Mouse (Mus musculus) liver (tissue): ENCODE measurements around the gene 4930404N11Rik.

Experiments
- DNase-seq: peaks from one replicate; pipeline ENCODE4 v3.0.0-alpha.2; 2020; ENCODE audit warnings: mixed read lengths

4930404N11Rik gene

GRCm38 (mm10) chr10:81401521-81402226 lies 36.1 kb upstream of the 4930404N11Rik start:
- DNase-seq, result peak; percentile 88

DNA sequence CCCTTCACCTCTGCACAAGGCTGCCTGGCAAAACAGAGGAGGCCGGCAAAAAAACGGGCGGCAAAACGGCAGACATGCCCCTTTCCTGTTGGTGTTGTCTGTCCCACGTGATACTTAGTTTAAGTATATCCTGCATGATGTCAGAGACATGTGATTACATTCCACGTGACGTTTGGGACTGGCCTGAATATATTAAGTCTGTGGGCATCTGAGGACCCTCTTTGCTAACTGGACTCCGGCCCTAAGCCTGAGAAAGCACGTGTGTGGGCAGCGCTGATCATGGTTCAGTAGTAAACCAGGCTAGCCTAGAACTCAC lies 35.5 kb upstream of the 4930404N11Rik start:
- DNase-seq, result no peak

- DNase-seq, result no peak
Measured at GRCm38 (mm10) chr10:81400371-81401204, 35.0 kb upstream of the 4930404N11Rik start.

GRCm38 (mm10) chr10:81399798-81400308 lies 34.2 kb upstream of the 4930404N11Rik start:
- DNase-seq, result no peak

DNA sequence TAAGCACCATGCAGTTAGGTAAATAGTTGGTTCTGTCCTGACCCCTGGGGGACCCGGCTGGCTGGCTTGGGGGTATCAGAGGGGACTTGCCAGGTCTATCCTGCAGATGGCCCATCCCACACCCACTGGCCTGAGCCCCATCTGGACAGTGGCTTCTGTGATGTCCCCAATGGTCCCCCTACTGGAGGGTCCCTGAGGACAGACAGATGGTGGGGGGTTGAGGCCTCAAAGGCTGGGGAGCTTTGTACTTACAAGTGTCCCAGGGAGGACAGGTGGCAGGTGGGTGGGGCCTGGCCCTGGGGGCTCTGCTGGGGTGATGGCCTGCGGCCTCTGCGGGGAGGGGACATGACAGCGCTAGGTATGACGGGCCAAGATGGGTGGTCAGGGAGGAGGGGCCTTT lies 33.7 kb upstream of the 4930404N11Rik start:
- no peak for DNase-seq

DNA sequence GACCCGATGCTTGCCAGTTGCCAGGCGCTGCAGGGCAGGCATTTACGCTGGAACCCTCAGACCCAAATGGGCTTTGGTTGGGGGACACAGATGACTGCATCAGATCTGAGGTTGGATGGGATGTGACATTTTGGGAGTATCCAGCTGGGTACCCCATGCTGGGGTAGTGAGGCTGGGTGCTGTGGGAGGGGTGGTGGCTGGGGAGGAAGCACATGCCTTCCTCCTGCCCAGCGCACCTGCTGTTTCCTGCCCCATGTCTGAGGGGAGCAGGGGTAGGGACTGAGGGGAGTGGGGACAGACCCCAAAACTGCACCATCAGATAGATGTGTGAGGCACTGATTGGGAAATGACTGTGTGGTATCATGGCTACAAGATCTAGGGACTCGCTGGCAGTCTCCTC lies 31.1 kb upstream of the 4930404N11Rik start:
- DNase-seq, result no peak

- DNase-seq, result no peak
Measured at GRCm38 (mm10) chr10:81395865-81396264, 30.2 kb upstream of the 4930404N11Rik start.

DNA sequence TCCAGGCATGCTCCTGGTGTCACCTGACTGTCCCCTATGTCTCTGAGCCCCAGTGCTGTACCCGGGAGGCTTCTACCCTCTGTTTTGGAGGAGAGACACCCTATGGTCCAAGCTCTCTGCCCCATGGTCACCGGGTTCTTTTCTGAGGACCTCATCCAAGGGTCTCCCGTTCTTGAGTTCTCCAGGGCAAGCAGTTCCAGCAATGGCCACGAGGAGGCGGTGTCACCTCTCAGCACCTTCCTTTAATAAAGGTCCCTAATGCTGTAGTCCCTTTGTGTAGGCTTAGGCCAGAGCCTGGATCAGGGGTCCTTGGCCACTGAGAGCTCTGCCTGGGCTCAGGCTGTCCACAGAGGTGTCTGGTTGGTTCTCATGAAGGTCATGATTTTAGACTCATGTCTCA lies 29.5 kb upstream of the 4930404N11Rik start:
- DNase-seq, result peak; percentile 70

DNA sequence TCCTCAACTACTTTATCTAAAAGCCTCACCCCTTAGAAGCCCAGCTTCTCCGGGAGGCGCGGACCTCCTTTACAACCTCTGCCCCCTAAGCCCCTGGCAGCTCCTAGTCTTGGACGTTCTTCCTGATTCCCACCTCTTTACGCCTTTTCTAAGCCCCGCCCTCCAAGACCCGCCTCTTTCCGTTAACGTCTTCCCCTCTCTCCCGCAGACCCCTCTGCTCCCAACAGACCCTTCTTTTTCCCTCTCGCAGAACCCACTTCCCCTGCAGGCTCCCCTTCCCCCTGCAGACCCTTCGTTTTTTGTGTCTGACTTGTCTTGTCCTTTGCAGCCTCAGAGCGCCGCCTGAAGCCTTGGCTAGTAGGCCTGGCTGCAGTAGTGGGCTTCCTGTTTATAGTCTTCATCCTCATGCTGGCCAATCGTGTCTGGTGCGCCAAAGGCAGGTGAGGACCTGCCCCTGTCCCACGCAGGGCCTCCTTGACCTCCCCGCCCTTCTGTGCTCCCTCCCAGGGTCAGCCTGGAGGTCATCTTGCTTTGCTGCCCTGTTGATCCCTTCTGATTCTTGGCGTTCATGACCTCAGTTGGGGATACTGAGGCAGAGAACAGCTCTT lies 27.9 kb upstream of the 4930404N11Rik start:
- peak; percentile 46 for DNase-seq

- no peak for DNase-seq
Measured at GRCm38 (mm10) chr10:81392781-81393185, 27.2 kb upstream of the 4930404N11Rik start, which contains the start of gene Smim24. Smim24 (plus strand) TSS chr10:81393051.

- DNase-seq, result no peak
Measured at GRCm38 (mm10) chr10:81392270-81392669, 26.7 kb upstream of the 4930404N11Rik start.

- DNase-seq, result no peak
Measured at GRCm38 (mm10) chr10:81390678-81390965, 25.0 kb upstream of the 4930404N11Rik start.

DNA sequence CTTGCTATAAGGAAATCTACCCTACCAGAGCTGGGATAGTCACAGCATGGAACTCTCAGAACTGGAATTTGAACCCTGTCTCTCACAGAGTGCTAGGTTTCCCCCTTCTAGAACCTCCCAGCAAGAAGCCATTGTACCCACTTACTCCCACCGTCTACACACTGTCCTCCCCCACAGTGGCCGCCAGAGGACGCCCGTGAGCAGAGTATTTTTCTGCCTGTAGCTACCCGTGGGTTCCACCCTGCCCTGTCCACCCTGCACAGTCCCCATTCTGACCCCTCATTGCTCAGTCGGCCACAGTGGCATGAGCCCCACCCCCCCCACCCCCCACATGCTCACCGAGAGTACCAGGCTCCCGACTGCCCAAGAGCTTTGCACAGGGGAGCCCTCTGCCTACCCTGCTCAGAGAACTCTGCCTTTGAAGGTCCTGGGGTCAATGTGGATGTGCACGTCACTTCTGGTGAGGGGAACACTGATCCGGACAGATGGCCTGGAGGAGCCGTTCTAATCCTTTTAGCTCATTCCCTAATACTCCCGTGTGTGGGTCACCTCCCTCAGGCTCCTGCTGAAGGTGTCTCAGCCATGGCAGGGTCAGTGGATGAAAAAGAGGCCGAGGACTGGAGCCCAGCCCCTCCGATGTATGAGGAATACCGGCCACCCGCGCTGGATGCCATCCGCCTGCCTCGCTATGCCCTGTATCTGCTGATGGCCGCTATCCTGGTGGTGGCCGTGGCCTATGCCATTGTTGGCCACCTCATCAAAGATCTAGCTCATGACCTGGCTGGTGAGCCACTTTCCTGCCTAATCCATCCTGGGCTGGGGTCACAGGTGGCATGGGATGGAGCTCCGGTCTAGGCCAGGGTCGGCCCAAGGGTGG lies 24.4 kb upstream of the 4930404N11Rik start:
- peak; percentile 75 for DNase-seq

GRCm38 (mm10) chr10:81389373-81389772 lies 23.8 kb upstream of the 4930404N11Rik start:
- no peak for DNase-seq

DNA sequence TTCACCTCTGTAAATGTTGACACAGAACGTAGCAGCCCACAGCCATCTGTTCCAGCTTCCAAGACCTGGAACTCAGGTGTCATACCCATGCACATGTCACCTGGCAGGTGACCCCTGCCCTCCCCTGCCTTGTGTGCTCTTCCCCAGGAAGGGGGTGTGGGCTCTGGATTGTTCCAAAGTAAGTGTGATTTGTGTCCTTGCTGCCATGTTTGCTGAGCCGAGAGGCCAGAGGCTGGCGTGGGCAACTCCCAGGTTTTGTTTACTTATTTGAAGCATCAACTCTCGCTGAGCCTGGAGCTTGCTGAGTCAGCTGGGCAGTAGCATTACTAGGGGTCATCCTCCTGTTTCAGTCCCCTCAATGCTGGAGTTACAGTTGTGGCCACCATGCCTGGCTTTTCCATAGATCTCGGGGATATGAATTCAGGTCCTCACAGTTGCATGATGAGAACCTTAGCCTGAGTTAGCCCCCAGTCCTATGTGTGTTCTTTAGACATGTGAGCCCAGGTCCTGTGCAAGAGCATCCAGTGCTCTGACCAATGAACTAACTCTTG lies 23.0 kb upstream of the 4930404N11Rik start, which contains the start of gene Gm48552:
Gm48552 (plus strand) TSS at position 501 of the 551 bp plus-strand sequence.
- DNase-seq, result no peak

DNA sequence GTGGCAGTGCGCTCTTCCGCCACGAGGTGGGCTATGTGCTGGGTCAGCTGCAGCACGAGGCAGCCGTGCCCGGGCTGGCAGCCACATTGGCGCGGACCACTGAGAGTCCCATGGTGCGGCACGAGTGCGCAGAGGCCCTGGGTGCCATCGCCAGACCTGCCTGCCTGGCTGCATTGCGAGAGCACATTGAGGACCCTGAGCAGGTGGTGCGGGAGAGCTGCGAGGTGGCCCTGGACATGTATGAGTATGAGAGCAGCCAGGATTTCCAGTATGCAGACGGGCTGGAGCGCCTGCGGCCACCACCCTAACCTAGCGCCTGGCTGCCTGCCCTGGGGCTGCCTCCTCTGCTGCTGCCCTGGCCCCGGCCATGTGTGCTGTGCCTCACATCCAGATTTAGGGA lies 22.1 kb upstream of the 4930404N11Rik start:
- DNase-seq, result no peak

DNA sequence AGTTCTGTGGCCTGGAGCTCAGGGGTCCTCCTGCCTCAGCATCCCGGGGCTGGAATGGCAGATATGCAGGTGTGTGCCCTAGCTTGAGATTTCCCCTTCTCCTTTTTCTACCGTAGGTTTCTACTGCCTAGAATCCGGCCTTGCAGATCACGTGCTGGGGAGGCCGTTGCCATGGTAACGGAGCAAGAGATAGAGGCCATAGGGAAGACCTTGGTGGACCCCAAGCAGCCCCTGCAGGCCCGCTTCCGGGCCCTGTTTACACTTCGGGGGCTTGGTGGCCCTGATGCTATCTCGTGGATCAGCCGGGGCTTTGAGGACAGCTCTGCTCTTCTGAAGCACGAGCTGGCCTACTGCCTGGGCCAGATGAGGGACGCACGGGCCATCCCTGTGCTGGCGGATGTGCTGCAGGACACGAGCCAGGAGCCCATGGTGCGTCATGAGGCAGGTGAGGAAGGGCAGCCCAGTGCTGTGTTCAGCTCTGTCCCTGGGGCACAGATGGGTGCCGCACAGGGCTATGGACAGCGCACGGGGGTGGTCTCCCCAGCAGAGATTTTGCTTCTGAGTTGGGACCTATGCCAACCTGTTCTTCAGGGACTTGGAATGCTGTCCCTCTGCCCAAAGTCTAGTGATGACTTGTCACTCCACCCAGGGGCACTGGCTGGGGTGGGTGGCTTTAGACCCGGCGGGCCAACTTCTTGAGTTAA lies 20.1 kb upstream of the 4930404N11Rik start:
- DNase-seq, result no peak

DNA sequence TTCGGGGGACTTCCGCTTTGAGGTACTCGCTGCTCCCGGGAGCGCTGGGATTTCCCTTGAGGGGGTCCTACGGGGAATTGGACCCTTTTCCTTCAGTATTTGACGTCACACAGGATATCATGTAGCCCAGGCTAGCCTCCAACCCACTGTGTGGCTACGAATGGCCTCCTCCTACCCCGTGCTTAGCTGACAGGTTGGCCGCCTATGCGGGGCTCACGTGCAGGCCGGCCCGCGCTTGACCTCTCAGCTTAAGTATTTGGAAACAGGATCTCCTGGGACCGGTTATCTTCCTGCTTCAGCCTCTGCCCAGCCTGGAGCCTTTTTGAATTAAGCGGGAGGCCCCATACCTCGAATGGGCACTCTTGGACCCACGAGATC lies 19.0 kb upstream of the 4930404N11Rik start:
- DNase-seq, result no peak

DNA sequence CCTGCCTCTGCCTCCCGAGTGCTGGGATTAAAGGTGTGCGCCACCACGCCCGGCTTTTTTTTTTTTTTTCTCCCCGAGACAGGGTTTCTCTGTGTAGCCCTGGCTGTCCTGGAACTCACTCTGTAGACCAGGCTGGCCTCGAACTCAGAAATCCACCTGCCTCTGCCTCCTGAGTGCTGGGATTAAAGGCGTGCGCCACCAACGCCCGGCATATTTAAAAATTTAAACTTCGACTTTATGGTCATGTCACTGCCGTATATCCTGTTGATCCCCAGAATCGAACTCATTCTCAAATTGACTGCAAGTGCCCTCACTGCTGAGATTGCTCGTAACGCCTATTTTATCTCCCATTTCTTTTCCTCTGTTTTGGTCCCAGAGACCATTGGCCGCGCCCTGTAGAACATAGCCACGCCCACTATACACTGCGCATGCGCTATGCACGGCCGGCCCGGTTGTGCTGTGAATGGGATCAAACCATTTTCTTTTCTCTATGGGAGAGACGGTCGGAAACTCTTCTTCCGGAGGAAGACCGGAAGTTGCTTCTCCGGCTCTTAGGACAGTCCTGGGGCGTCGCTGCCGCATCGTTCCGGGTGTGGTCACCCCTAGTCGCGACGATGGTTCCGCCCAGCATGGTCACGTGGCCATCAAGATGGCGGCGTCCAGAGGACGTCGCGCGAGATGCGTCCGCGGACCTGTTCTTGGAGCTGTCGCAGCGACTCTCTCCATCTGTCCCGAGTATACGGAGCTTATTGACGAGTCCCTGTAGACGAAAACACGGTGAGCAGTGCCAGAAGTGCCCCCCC lies 18.4 kb upstream of the 4930404N11Rik start, which contains the start of the genes Dohh and Gm48551:
Dohh (plus strand) TSS at position 627 of the 803 bp plus-strand sequence.
Gm48551 (plus strand) TSS at position 665 of the 803 bp plus-strand sequence.
- DNase-seq, result peak; percentile 100

GRCm38 (mm10) chr10:81382039-81382438 lies 16.4 kb upstream of the 4930404N11Rik start:
- peak; percentile 93 for DNase-seq
